Mouse (Mus musculus) neural tube, embryonic 11.5 days (tissue): ENCODE results near the gene Khdc4. TPM values are rescaled to one million over a fixed set of nuclear protein-coding genes. Genes with fewer than 3 reads are reported as not detected.
A peak's percentile ranks its signal among the peaks of the same experiment; 100 is the strongest.

Source experiments
- ATAC-seq: fragments of 200-750 bp; cut with Nextera tagmentation; 2 replicates; pipeline ENCODE4 v1.8.0; 2017; ENCODE audit warnings: moderate number of reproducible peaks, mild to moderate bottlenecking, moderate TSS enrichment, moderate library complexity; ENCODE audit not compliant: insufficient read depth, low FRiP score, low TSS enrichment
- DNase-seq: peaks from one replicate; pipeline ENCODE4 v3.0.0-alpha.2; 2015; ENCODE audit warnings: low spot score
- H3K27ac ChIP-seq: fragments of 300-500 bp; sonication (generic); 2 replicates; pipeline ENCODE4 v1.5.1; 2014; ENCODE audit warnings: low read depth, mild to moderate bottlenecking, low read length
- H3K27me3 ChIP-seq: fragments of 300-500 bp; sonication (generic); 2 replicates; pipeline ENCODE4 v1.6.1; 2014; ENCODE audit warnings: mild to moderate bottlenecking, low read length, mixed read lengths; ENCODE audit not compliant: control insufficient read depth, insufficient read depth
- H3K36me3 ChIP-seq: fragments of 300-500 bp; sonication (generic); 2 replicates; pipeline ENCODE4 v1.6.1; 2014; ENCODE audit warnings: mild to moderate bottlenecking, low read length, moderate library complexity, mixed read lengths; ENCODE audit not compliant: control insufficient read depth, insufficient read depth
- H3K4me1 ChIP-seq: fragments of 300-500 bp; sonication (generic); 2 replicates; pipeline ENCODE4 v1.6.1; 2014; ENCODE audit warnings: low read length, mixed read lengths; ENCODE audit not compliant: control insufficient read depth, insufficient read depth
- H3K4me2 ChIP-seq: fragments of 300-500 bp; sonication (generic); 2 replicates; pipeline ENCODE4 v1.6.1; 2014; ENCODE audit warnings: low read depth, mild to moderate bottlenecking, moderate library complexity
- H3K4me3 ChIP-seq: fragments of 300-500 bp; sonication (generic); 2 replicates; pipeline ENCODE4 v1.5.1; 2014; ENCODE audit warnings: low read depth, low read length
- H3K9ac ChIP-seq: fragments of 300-500 bp; sonication (generic); 2 replicates; pipeline ENCODE4 v1.6.1; 2014; ENCODE audit warnings: mild to moderate bottlenecking, low read length
- H3K9me3 ChIP-seq: fragments of 300-500 bp; sonication (generic); 2 replicates; pipeline ENCODE4 v1.6.1; 2016; ENCODE audit warnings: low read length; ENCODE audit not compliant: control insufficient read depth
- whole genome bisulfite sequencing: fragments of 180-500 bp; shearing (Covaris S2); extraction: QIAGEN DNeasy Blood & Tissue Kit; methylation state at CpG from one replicate; pipeline ENCODE4 v1.1.7; 2014; 5-methylcytosine and 5-hydroxymethylcytosine counted together
- polyA plus RNA-seq: library from polyadenylated mRNA; unstranded; fragments of >200 nt; fragmentation: Nextera tagmentation; extraction: Ambion mirVana; gene quantifications from 2 replicates; pipeline ENCODE4 v1.2.1, GENCODE M21; 2014

Gene Khdc4
- polyA plus RNA-seq, 1 experiment from 2014 or later, result 111 TPM

DNA sequence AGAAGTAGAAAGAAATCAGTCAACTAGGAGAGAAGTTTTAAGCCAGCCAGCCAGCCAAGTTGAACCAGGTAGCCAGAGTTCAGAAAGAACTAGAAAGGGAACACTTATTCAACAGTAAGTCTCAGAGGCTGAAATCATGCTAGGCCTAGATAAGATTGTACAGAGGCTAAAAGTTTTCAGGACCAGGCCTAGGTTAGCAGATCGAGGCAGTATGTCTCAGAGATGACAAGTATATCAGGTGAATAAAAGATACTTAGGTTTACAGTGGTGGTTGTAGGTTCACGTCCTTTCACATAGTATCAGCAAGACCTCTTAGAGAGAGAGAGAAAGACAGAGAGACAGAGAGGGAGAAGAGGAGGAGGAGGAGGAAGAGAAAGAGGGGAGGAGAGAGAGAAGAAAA, 1.8 kb upstream of the Khdc4 start:
- Histone ChIP-seq H3K9ac (no peak overlapping the region), H3K27me3 (no peaks in the 10 kb centered on the region), H3K27ac (no peak overlapping the region), H3K4me3 (no peak overlapping the region), H3K9me3 (no peaks in the 10 kb centered on the region), H3K4me2 (no peak overlapping the region), H3K4me1 (peaks cover 12% of the 10 kb centered on the region), H3K36me3 (peaks cover 2% of the 10 kb centered on the region)
- DNase-seq (no peak), ATAC-seq (no peak)
- WGBS, result 97% methylated on average over 2 of the region's 2 CpGs

DNA sequence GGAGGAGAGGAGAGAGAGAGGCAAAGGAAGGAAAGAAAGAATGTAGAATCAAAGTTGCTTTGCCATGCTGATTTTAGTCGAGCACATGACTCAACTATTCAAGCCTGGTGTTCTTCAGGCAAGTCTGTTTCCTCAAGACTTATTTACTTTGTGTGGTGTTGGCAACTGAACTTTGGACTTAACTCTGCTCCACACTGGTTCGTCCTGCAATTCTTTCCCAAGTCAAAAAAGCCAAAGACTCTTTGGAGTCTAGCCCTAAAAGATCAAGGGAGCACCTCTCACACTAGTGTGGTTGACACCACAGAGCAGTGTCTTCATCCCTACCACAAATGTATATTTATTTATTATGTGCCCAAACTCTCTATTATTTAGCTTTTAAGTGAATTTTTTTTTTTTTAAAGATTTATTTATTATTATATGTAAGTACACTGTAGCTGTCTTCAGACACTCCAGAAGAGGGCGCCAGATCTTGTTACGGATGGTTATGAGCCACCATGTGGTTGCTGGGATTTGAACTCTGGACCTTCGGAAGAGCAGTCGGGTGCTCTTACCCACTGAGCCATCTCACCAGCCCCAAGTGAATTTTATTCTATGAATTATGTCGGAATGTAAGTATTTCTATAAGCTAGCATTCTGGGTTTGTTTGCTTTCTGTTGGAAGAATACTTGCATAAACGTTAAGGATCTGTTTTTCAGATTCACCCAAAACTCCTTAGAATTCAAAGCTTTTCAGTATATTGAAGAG, 1.2 kb upstream of the Khdc4 start:
- Histone ChIP-seq H3K27ac (no peak overlapping the region), H3K4me3 (peak overlapping the region; percentile 98), H3K4me1 (peaks cover 12% of the 10 kb centered on the region), H3K36me3 (peaks cover 6% of the 10 kb centered on the region), H3K9me3 (no peaks in the 10 kb centered on the region), H3K4me2 (peak overlapping the region; percentile 37), H3K9ac (no peak overlapping the region), H3K27me3 (no peaks in the 10 kb centered on the region)
- DNase-seq (no peak), ATAC-seq (no peak)
- 66% methylated on average over 7 of the region's 8 CpGs for WGBS

- peak overlapping the region; percentile 93 for H3K4me2 ChIP-seq
Measured at GRCm38 (mm10) chr3:88685958-88686451, 402 bp downstream of the Khdc4 start.

GRCm38 (mm10) chr3:88686734-88687611, 1.4 kb downstream of the Khdc4 start:
- no peak for ATAC-seq
- peaks cover 12% of the 10 kb centered on the region for H3K4me1 ChIP-seq
- WGBS, result 57% methylated on average over 13 of the region's 13 CpGs
- peak overlapping the region; percentile 98 for H3K4me3 ChIP-seq
- H3K27ac ChIP-seq, result no peak overlapping the region
- H3K36me3 ChIP-seq, result peaks cover 18% of the 10 kb centered on the region
- H3K9me3 ChIP-seq, result no peaks in the 10 kb centered on the region
- H3K9ac ChIP-seq, result peak overlapping the region; percentile 96
- H3K4me2 ChIP-seq, result peak overlapping the region; percentile 93
- H3K27me3 ChIP-seq, result no peaks in the 10 kb centered on the region
- DNase-seq, result no peak

More at GRCm38 (mm10) chr3:88685958-88686451, 402 bp downstream of the Khdc4 start:
- Histone ChIP-seq H3K9ac (peak overlapping the region; percentile 96), H3K36me3 (peaks cover 14% of the 10 kb centered on the region), H3K27me3 (no peaks in the 10 kb centered on the region), H3K27ac (peak overlapping the region; percentile 81), H3K4me3 (peak overlapping the region; percentile 98), H3K9me3 (no peaks in the 10 kb centered on the region), H3K4me1 (peaks cover 12% of the 10 kb centered on the region)
- 0% methylated on average over 44 of the region's 45 CpGs for WGBS
- DNase-seq (peak; percentile 70), ATAC-seq (peak; percentile 77)

GRCm38 (mm10) chr3:88689079-88689478, 3.5 kb downstream of the Khdc4 start:
- H3K4me3 ChIP-seq, result no peak overlapping the region
- H3K27ac ChIP-seq, result no peak overlapping the region
- H3K27me3 ChIP-seq, result no peaks in the 10 kb centered on the region
- peaks cover 12% of the 10 kb centered on the region for H3K4me1 ChIP-seq
- H3K36me3 ChIP-seq, result peaks cover 20% of the 10 kb centered on the region
- no peak overlapping the region for H3K4me2 ChIP-seq
- no peak for ATAC-seq
- no peak for DNase-seq
- 93% methylated on average over 5 of the region's 5 CpGs for WGBS
- H3K9me3 ChIP-seq, result no peaks in the 10 kb centered on the region
- no peak overlapping the region for H3K9ac ChIP-seq

GRCm38 (mm10) chr3:88695545-88695944, 9.9 kb downstream of the Khdc4 start:
- Histone ChIP-seq H3K4me3 (no peak overlapping the region), H3K9me3 (no peaks in the 10 kb centered on the region), H3K36me3 (peaks cover 31% of the 10 kb centered on the region), H3K4me2 (no peak overlapping the region), H3K4me1 (no peaks in the 10 kb centered on the region), H3K27me3 (no peaks in the 10 kb centered on the region), H3K27ac (no peak overlapping the region), H3K9ac (no peak overlapping the region)
- DNase-seq (no peak), ATAC-seq (no peak)

GRCm38 (mm10) chr3:88698051-88698450, 12.4 kb downstream of the Khdc4 start:
- Histone ChIP-seq H3K27me3 (no peaks in the 10 kb centered on the region), H3K4me3 (no peak overlapping the region), H3K9me3 (no peaks in the 10 kb centered on the region), H3K36me3 (peaks cover 29% of the 10 kb centered on the region), H3K4me2 (no peak overlapping the region), H3K9ac (no peak overlapping the region), H3K27ac (no peak overlapping the region), H3K4me1 (no peaks in the 10 kb centered on the region)
- 93% methylated on average over 1 of the region's 1 CpGs for WGBS
- ATAC-seq (no peak), DNase-seq (no peak)

DNA sequence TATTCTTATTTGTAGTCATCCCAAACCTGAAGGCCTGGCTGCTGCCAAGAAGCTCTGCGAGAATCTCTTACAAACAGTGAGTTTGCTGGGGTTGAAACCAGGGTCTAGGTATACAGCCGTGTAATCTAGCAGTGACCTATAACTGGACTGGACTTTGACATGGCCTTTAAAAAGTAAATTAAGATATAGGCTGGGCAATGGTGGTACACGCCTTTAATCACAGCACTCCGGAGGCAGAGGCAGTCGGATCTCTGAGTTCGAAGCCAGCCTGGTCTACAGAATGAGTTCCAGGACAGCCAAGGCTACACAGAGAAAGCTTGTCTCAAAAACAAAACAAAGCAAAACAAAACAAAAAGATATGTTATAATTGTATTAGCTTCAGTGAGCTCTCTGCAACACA, 13.2 kb downstream of the Khdc4 start:
- peaks cover 29% of the 10 kb centered on the region for H3K36me3 ChIP-seq
- no peak overlapping the region for H3K4me3 ChIP-seq
- H3K9me3 ChIP-seq, result no peaks in the 10 kb centered on the region
- WGBS, result 97% methylated on average over 6 of the region's 6 CpGs
- DNase-seq (no peak), ATAC-seq (no peak)
- H3K27me3 ChIP-seq, result no peaks in the 10 kb centered on the region
- H3K4me1 ChIP-seq, result no peaks in the 10 kb centered on the region
- H3K27ac ChIP-seq, result no peak overlapping the region
- H3K9ac ChIP-seq, result no peak overlapping the region
- no peak overlapping the region for H3K4me2 ChIP-seq
